Mouse (Mus musculus) testis, postnatal 10 days (tissue): Measurements from ENCODE around the gene Sohlh1.

Experiments
- DNase-seq: peaks from one replicate; pipeline ENCODE4 v3.0.0; 2021; ENCODE audit warnings: low spot score

Gene Sohlh1

GRCm38 (mm10) chr2:25847226-25847625 is at the start of gene Sohlh1:
Gene Sohlh1 (minus strand): TSS chr2:25847248.
- DNase-seq = peak; percentile 70

DNA sequence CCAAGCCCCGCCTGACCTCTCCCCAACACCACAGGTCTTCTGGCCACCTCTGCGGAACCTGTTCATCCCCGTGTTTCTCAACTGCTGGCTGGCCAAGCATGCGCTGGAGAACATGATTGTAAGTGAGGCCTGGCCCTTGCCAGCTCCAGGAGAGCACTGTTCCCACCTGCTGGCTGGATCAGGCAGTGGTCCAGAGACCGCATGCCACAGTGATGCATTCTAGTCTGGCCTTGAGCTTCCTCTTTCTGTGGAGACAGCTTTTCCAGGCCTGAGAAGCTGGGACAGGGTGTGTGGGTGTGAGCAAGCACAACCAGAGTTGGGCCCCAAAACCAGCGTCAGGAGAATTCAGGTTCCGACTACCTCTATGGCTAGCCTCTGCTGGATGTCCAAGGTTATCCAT is 45.4 kb upstream of the Sohlh1 start:
- no peak for DNase-seq

DNA sequence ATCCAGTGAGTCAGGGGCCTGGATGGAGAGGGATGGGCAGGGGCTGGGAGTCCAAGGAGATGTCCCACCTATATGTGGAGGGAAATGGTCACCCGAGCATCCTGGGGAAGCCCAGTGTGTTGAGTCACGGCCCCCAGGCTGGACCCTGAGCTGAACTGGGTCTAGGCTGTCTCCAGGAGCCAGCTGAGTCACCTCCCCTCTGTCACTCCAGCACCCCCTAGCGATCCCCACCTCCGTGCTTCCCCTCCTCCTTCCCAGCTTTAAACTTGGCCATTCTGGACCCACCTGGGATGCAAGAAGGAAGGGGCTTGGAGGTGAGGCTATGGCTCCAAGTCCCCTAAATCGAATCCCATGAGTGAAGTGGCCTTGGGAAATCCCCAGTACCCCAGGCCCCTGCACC is 41.1 kb upstream of the Sohlh1 start:
- peak; percentile 64 for DNase-seq

DNA sequence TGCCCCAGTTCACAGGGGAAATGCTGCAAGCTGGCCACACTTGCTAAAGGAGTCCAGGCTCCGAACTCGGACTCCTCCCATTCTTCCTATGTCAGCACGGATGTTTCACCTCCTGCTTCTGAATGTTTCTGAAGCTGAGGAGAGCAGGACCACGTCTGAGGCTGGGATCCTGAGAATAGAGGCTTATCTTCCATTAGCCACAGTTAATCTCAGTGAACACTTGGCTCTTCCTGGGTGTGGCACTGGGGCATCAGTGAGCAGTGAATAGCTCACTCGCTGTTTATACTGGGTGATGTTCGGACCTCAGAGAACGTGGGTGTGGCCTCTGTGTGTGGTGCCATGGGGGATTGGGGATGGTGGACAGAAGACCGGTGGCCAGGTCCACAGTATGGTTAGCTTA is 40.2 kb upstream of the Sohlh1 start:
- no peak for DNase-seq

DNA sequence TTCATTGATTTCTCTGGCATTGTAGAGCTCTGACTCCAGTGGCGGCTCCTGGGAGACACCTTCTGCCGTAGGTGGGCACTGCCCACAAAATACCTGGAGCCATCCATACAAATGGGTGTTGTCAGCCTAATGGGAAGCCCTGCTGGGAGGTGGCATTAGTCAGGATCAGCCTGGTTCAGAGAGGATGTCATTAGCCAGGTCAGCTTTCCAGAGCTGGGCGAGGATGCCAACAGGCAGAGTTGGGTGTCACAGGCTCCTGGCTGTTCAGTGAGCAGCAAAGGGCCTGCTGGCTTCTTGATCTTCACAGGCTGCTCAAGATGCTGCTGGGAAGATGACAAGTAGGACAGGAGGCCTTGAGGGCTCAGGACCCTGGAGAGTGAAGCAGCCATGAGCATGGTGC is 37.7 kb upstream of the Sohlh1 start:
- no peak for DNase-seq

- no peak for DNase-seq
Observed at GRCm38 (mm10) chr2:25882276-25882675, 35.2 kb upstream of the Sohlh1 start.

- DNase-seq = no peak
Observed at GRCm38 (mm10) chr2:25879061-25879460, 32.0 kb upstream of the Sohlh1 start.

DNA sequence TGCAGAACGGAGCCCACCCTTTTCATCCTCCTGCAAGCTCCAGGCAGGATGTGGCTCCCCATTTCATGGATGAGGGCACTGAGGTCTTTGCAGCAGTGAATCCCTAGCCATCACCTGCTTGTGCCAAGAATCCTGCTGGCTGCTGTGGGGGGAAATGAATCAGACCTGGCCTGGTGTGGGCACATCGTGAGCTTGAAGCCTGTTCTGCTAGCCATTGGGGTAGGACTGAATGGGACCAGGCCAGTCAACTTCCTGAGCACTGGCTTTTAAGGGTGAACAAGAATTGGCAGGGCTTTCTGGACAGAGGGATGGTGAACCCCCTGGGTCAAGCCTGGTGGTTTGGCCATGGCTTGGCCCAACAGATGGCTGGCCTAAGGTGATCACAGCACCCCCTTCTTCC is 31.5 kb upstream of the Sohlh1 start:
- no peak for DNase-seq

DNA sequence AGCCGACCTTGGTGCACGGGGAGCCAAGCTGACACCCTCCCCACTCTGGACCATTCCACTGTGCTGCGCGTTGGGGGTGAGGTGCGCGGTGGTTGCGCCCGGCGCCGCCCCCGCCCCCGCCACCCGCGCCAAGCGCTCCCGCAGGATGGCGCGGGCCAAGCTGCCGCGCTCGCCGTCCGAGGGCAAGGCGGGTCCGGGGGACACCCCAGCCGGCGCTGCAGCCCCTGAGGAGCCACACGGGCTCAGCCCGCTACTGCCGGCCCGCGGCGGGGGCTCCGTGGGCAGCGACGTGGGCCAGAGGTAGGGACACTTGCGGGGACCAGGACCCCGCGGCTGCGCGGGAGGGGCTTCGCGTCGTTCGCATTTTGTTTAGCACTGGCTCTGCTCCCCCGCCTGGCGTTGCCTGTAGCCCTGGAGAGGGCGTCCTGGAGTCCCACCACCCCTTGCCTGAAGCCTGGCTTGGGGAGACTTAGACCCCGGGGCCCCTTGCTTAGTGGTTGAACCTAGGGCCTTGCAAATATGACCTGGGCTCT is 30.8 kb upstream of the Sohlh1 start:
- no peak for DNase-seq

DNA sequence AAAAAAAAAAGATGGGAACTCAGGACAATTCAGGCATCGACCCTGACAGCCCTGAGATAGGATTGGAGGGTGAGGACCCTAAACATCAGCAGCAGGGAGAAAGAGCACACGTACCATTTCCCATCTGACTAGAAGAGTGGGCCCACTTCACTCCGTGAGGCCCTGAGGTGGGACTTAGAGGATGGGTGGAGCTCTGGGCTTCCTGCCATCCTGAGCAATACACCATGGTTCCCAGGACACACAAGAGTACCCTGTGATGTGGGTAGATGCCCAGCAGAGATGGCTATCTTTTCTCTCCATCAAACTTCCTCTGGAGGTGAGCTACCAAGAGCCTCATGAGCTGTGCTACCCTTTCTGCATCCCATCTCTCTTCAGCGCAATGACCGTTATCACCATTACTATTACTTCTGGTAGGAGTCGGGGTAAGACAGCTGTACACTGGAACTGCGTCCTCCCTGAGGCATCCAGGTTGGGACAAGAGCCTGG is 30.2 kb upstream of the Sohlh1 start:
- DNase-seq = no peak

DNA sequence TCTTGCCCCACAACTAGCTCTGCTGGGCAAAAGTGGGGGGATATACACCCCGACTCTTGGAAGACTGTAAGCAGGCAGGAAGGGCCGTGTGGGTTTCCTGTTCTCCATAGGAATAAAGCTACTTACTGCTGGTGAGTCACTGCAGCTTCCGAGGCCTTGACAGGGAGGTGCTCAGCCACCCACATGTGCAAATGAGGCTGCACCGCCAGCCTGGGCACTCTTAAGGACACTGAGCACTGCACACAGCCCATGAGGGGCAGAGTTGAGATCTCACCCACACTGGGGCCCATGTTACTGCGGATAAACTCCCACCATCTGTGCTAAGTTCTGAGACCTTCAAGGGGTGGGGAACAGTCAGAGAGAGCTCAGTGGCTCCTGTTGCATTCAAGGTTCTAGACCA is 19.6 kb upstream of the Sohlh1 start:
- no peak for DNase-seq

DNA sequence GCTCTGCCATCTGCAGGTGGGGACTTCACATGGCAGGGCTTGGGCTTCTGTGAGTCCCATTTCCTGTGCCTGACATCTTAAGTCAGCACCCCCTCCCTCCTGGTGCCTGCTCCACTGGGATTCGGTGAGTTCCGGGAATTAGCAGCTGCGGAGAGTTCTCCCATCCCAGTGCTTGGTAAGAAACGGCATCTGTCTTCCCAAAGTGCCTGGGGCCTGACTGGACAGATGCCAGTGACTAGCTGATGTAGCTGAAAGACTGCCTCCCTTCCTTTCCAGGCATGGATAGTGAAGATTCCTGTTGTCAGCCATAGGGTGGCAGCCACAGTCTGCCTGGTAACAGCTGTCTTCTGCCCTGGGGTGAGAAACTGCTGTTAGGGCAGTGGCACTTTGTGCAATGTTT is 18.4 kb upstream of the Sohlh1 start:
- DNase-seq = peak; percentile 59

- DNase-seq = no peak
Observed at GRCm38 (mm10) chr2:25864230-25864629, 17.2 kb upstream of the Sohlh1 start.

- DNase-seq = peak; percentile 88
Observed at GRCm38 (mm10) chr2:25863337-25864131, 16.5 kb upstream of the Sohlh1 start, which contains the start of gene Kcnt1. Gene Kcnt1 (plus strand): TSS chr2:25863734.

- DNase-seq = no peak
Observed at GRCm38 (mm10) chr2:25862696-25863270, 15.7 kb upstream of the Sohlh1 start.

- no peak for DNase-seq
Observed at GRCm38 (mm10) chr2:25862038-25862437, 15.0 kb upstream of the Sohlh1 start.

DNA sequence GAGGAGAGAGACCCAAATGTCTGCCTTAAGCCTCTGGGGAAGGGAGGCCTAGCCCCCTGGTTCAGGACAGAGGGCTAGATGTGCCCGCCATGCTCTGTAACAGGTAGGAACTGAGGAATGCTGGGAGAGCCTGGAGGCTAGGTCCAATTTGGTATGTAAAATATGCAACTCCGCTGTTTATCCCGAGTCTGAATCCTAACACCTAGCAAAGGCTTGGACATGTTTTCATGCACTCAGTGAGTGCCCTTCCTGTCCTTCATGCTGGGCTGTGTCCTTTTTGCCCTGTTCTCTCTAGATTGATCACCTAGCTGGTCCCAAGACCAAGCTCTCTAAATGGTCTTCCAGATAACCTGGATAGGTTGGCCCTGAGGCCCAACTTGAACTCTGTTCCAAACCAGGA is 12.8 kb upstream of the Sohlh1 start:
- no peak for DNase-seq

GRCm38 (mm10) chr2:25853998-25854397 is 7.0 kb upstream of the Sohlh1 start:
- no peak for DNase-seq

DNA sequence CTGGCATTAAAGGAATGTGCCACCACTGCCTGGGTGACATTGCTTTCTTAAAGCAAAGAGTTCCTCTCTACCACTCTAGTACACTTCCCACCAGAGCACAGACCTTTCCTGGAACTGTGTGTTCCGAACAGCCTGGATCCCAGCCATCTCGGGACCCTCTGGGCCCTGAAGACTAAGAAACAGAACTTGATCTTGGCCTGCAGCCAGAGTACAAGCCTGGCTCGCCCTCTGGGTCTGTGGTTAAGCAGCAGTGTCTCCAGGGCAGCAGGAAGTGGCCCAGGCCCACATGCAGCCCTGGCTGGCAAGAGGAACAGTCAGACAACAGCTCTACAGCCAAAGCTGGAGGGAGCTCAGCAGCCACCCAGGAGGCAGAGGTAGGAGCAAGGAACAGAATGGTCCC is 5.6 kb upstream of the Sohlh1 start:
- DNase-seq = peak; percentile 82

DNA sequence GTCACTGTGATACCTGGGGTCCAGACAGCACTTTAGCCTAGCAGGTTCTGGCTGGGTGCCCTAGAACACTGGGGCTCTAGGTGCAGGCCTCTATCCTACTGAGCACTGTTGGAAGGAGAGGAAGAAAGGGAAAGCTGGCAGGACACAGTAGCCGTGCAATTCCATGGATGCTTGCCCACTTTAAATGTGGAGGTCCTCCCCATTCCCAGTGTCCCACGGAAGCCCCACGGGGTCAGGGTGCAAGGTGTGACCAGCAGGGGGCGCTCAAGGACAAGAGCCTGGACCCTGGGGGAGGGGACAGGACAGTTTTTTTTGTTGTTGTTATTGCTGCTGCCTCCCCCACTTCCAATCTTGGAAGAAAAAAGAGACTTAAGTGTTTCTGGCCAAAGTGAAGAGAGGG is 3.3 kb upstream of the Sohlh1 start:
- DNase-seq = peak; percentile 89

- DNase-seq = peak; percentile 64
Observed at GRCm38 (mm10) chr2:25846516-25846915, 532 bp downstream of the Sohlh1 start.

DNA sequence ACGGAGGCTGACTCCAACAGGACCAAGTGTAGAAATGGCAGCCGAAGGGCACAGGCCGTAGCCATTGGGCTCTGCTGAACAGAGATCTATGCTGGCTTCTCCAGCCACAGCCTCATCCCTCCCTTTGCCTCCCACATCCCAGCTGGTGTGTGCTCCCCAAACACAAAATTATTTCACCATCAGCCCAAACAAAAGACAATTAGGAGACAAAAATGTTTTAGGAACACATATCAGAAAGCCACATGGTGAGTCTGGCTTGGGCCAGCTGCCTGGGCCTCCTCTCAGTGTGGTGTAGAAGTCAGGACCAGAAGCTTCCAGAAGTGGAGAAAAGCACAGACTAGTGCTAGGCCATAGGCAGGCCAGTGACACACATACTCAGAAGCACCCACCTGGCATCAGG is 3.0 kb downstream of the Sohlh1 start:
- no peak for DNase-seq

GRCm38 (mm10) chr2:25842758-25843157 is 4.3 kb downstream of the Sohlh1 start:
- DNase-seq = no peak
